Mouse (Mus musculus) bone marrow, adult 2 months (tissue): Measurements from ENCODE around the gene Dnmbp. TPM values are rescaled to one million over a fixed set of nuclear protein-coding genes. Genes with fewer than 3 reads are reported as not detected.

Experiments
- H3K27ac ChIP-seq: fragments of 200-500 bp; 2 replicates; pipeline ENCODE4 v1.5.1; 2012; ENCODE audit warnings: low read depth, mild to moderate bottlenecking, control low read depth, inconsistent platforms, low read length; ENCODE audit not compliant: control insufficient read depth, poor library complexity, insufficient read depth
- H3K4me1 ChIP-seq: fragments of 200-500 bp; 2 replicates; pipeline ENCODE4 v1.6.1; 2011; ENCODE audit warnings: low read length; ENCODE audit not compliant: control insufficient read depth, insufficient read depth
- H3K4me3 ChIP-seq: fragments of 200-500 bp; replicated peaks from 2 replicates; pipeline ENCODE3; 2011; ENCODE audit warnings: mild to moderate bottlenecking, low read depth, low read length, control low read depth; ENCODE audit not compliant: control insufficient read depth
- CTCF ChIP-seq: fragments of 200-500 bp; IDR thresholded peaks from 2 replicates; pipeline ENCODE4 v1.5.1; 2011; ENCODE audit warnings: low read length, control low read depth; ENCODE audit not compliant: control insufficient read depth, insufficient read depth
- POLR2A ChIP-seq: fragments of 200-500 bp; IDR thresholded peaks from 2 replicates; pipeline ENCODE4 v1.6.1; 2011; ENCODE audit warnings: low read depth, mild to moderate bottlenecking, control low read depth, low read length, borderline replicate concordance; ENCODE audit not compliant: control insufficient read depth
- WGBS: fragments of 180-500 bp; shearing (Covaris S2); methylation state at CpG from one replicate; pipeline ENCODE4 v1.1.7; 2018; 5-methylcytosine and 5-hydroxymethylcytosine counted together
- polyA plus RNA-seq: library from polyadenylated mRNA; stranded (reverse); fragments of >200 nt; gene quantifications from 2 replicates; pipeline ENCODE4 v1.2.4, GENCODE M21; 2011; ENCODE audit warnings: low replicate concordance; ENCODE audit not compliant: missing spikeins, insufficient read depth, insufficient read length

Dnmbp gene
- polyA plus RNA-seq, 1 experiment, result 6.1 TPM

- TF ChIP-seq CTCF (no peak), POLR2A (no peak)
- no peaks in the 10 kb centered on the region; the same call in 1 of the 2 replicates for H3K4me1 ChIP-seq
- WGBS, result 17% methylated on average over 13 of the region's 13 CpGs
- no peak overlapping the region for H3K27ac ChIP-seq
- H3K4me3 ChIP-seq, result no peak overlapping the region
Observed at GRCm38 (mm10) chr19:43884668-43885498, 55.1 kb downstream of the Dnmbp start.

GRCm38 (mm10) chr19:43882895-43883573 is 57.0 kb downstream of the Dnmbp start:
- Histone ChIP-seq H3K4me3 (no peak overlapping the region), H3K27ac (no peak overlapping the region), H3K4me1 (no peaks in the 10 kb centered on the region; the same call in 1 of the 2 replicates)
- no peak for TF ChIP-seq POLR2A
- no peak for TF ChIP-seq CTCF
- WGBS, result 85% methylated on average over 18 of the region's 18 CpGs

GRCm38 (mm10) chr19:43881615-43882014 is 58.4 kb downstream of the Dnmbp start:
- no peak overlapping the region for H3K27ac ChIP-seq
- no peak overlapping the region for H3K4me3 ChIP-seq
- H3K4me1 ChIP-seq, result no peaks in the 10 kb centered on the region; the same call in 1 of the 2 replicates
- peak; percentile 31; the same call in 1 of the 2 replicates for TF ChIP-seq CTCF
- TF ChIP-seq POLR2A, result no peak
- WGBS, result 86% methylated on average over 7 of the region's 7 CpGs

- no peak overlapping the region for H3K4me3 ChIP-seq
- WGBS, result 29% methylated on average over 3 of the region's 3 CpGs
- no peak for TF ChIP-seq POLR2A
- H3K27ac ChIP-seq, result no peak overlapping the region
- no peaks in the 10 kb centered on the region; the same call in 1 of the 2 replicates for H3K4me1 ChIP-seq
Observed at GRCm38 (mm10) chr19:43880420-43880819, 59.6 kb downstream of the Dnmbp start.

GRCm38 (mm10) chr19:43879401-43880212 is 60.4 kb downstream of the Dnmbp start:
- Histone ChIP-seq H3K4me1 (no peaks in the 10 kb centered on the region; the same call in 1 of the 2 replicates), H3K4me3 (no peak overlapping the region), H3K27ac (no peak overlapping the region; the same call in 1 of the 2 replicates)
- 6% methylated on average over 41 of the region's 41 CpGs for WGBS
- TF ChIP-seq CTCF (no peak), POLR2A (no peak)

- H3K27ac ChIP-seq, result no peak overlapping the region
- TF ChIP-seq POLR2A (no peak), CTCF (no peak)
- 58% methylated on average over 17 of the region's 17 CpGs for WGBS
- H3K4me1 ChIP-seq, result no peaks in the 10 kb centered on the region
- H3K4me3 ChIP-seq, result no peak overlapping the region
Observed at GRCm38 (mm10) chr19:43878111-43879092, 61.6 kb downstream of the Dnmbp start.

GRCm38 (mm10) chr19:43877364-43877763 is 62.6 kb downstream of the Dnmbp start:
- no peaks in the 10 kb centered on the region for H3K4me1 ChIP-seq
- H3K27ac ChIP-seq, result no peak overlapping the region
- TF ChIP-seq POLR2A (no peak), CTCF (no peak)
- no peak overlapping the region for H3K4me3 ChIP-seq
- 87% methylated on average over 8 of the region's 8 CpGs for WGBS
